Mouse (Mus musculus) CH12.LX (cell line): ENCODE measurements around the gene Clic4. TPM values are rescaled to one million over a fixed set of nuclear protein-coding genes. Genes with fewer than 3 reads are reported as not detected.

ENCODE experiments used
- DNase-seq: peaks from one replicate; pipeline ENCODE4 v3.0.0-alpha.2; 2013; ENCODE audit errors: extremely low read depth
- H3K27ac ChIP-seq: 2 replicates; pipeline ENCODE4 v1.5.1; 2012; ENCODE audit warnings: low read depth, mild to moderate bottlenecking, control low read depth, moderate library complexity; ENCODE audit not compliant: insufficient read depth
- H3K27me3 ChIP-seq: replicated peaks from 2 replicates; pipeline ENCODE3; 2012; ENCODE audit warnings: inconsistent platforms
- H3K36me3 ChIP-seq, 2 experiments: replicated peaks in 1 of 2; 2 replicates each; pipeline versions ENCODE3 to v1.6.1; 2012; ENCODE audit warnings: inconsistent platforms in 1 of 2, low read length in 1 of 2, mild to moderate bottlenecking in 1 of 2, mixed read lengths in 1 of 2, moderate library complexity in 1 of 2; ENCODE audit not compliant: control insufficient read depth in 1 of 2, insufficient read depth in 1 of 2
- H3K4me1 ChIP-seq, 2 experiments: 2 replicates each; pipeline ENCODE4 v1.6.1; 2012; ENCODE audit warnings: inconsistent platforms in 1 of 2, moderate library complexity in 1 of 2; ENCODE audit not compliant: insufficient read depth in 2 of 2, control insufficient read depth in 1 of 2
- H3K4me2 ChIP-seq: 2 replicates; pipeline ENCODE4 v1.6.1; 2012; ENCODE audit warnings: low read depth, mild to moderate bottlenecking, control low read depth; ENCODE audit not compliant: poor library complexity, insufficient read depth, severe bottlenecking
- H3K4me3 ChIP-seq, 3 experiments: fragments of 150-350 bp in 1 of 3; sonication (generic) in 1 of 3; replicated peaks in 1 of 3; 2 replicates each; pipeline versions ENCODE3 to v1.5.1; 2011 to 2012; ENCODE audit warnings: low read depth in 2 of 3, low read length in 2 of 3, mild to moderate bottlenecking in 2 of 3, moderate library complexity in 2 of 3, control low read depth in 1 of 3, improper control_type of control experiment in 1 of 3, inconsistent platforms in 1 of 3, mixed read lengths in 1 of 3; ENCODE audit not compliant: poor library complexity in 1 of 3
- H3K79me2 ChIP-seq: replicated peaks from 2 replicates; pipeline ENCODE4 v1.6.1; 2012; ENCODE audit warnings: mild to moderate bottlenecking, moderate library complexity; ENCODE audit not compliant: control insufficient read depth, poor library complexity, insufficient read depth, severe bottlenecking; ENCODE audit errors: extremely low read depth
- H3K9ac ChIP-seq: 2 replicates; pipeline ENCODE4 v1.6.1; 2012; ENCODE audit warnings: low read depth, mild to moderate bottlenecking, control low read depth, moderate library complexity; ENCODE audit not compliant: insufficient read depth
- H3K9me3 ChIP-seq: replicated peaks from 2 replicates; pipeline ENCODE3; 2012; ENCODE audit warnings: low read length, inconsistent platforms, mixed read lengths
- BHLHE40 ChIP-seq: IDR thresholded peaks from 2 replicates; pipeline ENCODE4 v1.6.1; 2011; ENCODE audit warnings: mild to moderate bottlenecking, low read depth, low read length, improper control_type of control experiment
- CHD1 ChIP-seq: IDR thresholded peaks from 2 replicates; pipeline ENCODE4 v1.6.1; 2012; ENCODE audit warnings: low read depth, low read length, improper control_type of control experiment, inconsistent platforms
- CTCF ChIP-seq, 2 experiments: IDR thresholded peaks in 1 of 2; conservative IDR thresholded peaks in 1 of 2; 2 replicates each; pipeline ENCODE4 v1.5.1; 2011 to 2012; ENCODE audit warnings: low read depth in 2 of 2, low read length in 2 of 2, improper control_type of control experiment in 1 of 2, inconsistent platforms in 1 of 2, mild to moderate bottlenecking in 1 of 2, moderate library complexity in 1 of 2
- E2F4 ChIP-seq: IDR thresholded peaks from 2 replicates; pipeline ENCODE4 v1.6.1; 2011; ENCODE audit warnings: low read depth, low read length, improper control_type of control experiment; ENCODE audit not compliant: insufficient replicate concordance
- EP300 ChIP-seq: IDR thresholded peaks from 2 replicates; pipeline ENCODE4 v1.6.1; 2011; ENCODE audit warnings: low read length, improper control_type of control experiment
- ETS1 ChIP-seq: conservative IDR thresholded peaks from 2 replicates; pipeline ENCODE4 v1.6.1; 2012; ENCODE audit warnings: low read depth, mild to moderate bottlenecking, inconsistent platforms, low read length, improper control_type of control experiment, moderate library complexity
- GABPA ChIP-seq: IDR thresholded peaks from 2 replicates; pipeline ENCODE4 v1.6.1; 2012; ENCODE audit warnings: low read depth, low read length, improper control_type of control experiment, inconsistent platforms; ENCODE audit not compliant: insufficient replicate concordance
- JUND ChIP-seq: conservative IDR thresholded peaks from 2 replicates; pipeline ENCODE4 v1.6.1; 2011; ENCODE audit warnings: low read depth, low read length, improper control_type of control experiment
- KAT2A ChIP-seq: IDR thresholded peaks from 2 replicates; pipeline ENCODE4 v1.6.1; 2012; ENCODE audit warnings: low read length, improper control_type of control experiment, inconsistent platforms; ENCODE audit not compliant: insufficient replicate concordance
- MAX ChIP-seq: IDR thresholded peaks from 2 replicates; pipeline ENCODE4 v1.6.1; 2011; ENCODE audit warnings: low read length, improper control_type of control experiment
- MEF2A ChIP-seq: IDR thresholded peaks from 2 replicates; pipeline ENCODE4 v1.6.1; 2014; ENCODE audit warnings: low read depth, mild to moderate bottlenecking, inconsistent platforms, low read length, improper control_type of control experiment, borderline replicate concordance
- MYC ChIP-seq: IDR thresholded peaks from 2 replicates; pipeline ENCODE4 v1.6.1; 2011; ENCODE audit warnings: low read depth, mild to moderate bottlenecking, improper control_type of control experiment, low read length
- NRF1 ChIP-seq: IDR thresholded peaks from 2 replicates; pipeline ENCODE4 v1.6.1; 2014; ENCODE audit warnings: low read depth, mild to moderate bottlenecking, inconsistent platforms, low read length, improper control_type of control experiment, moderate library complexity
- PAX5 ChIP-seq: IDR thresholded peaks from 2 replicates; pipeline ENCODE4 v1.6.1; 2012; ENCODE audit warnings: low read length, inconsistent platforms, mixed read lengths
- POLR2A ChIP-seq: IDR thresholded peaks from 2 replicates; pipeline ENCODE4 v1.6.1; 2011; ENCODE audit warnings: low read depth, mild to moderate bottlenecking, improper control_type of control experiment, low read length
- POLR2AphosphoS2 ChIP-seq: IDR thresholded peaks from 2 replicates; pipeline ENCODE4 v1.6.1; 2011; ENCODE audit warnings: low read depth, low read length, improper control_type of control experiment
- RAD21 ChIP-seq: IDR thresholded peaks from 2 replicates; pipeline ENCODE4 v1.6.1; 2011; ENCODE audit warnings: low read depth, mild to moderate bottlenecking, low read length, improper control_type of control experiment, moderate library complexity
- RCOR1 ChIP-seq: conservative IDR thresholded peaks from 2 replicates; pipeline ENCODE4 v1.6.1; 2012; ENCODE audit warnings: low read depth, mild to moderate bottlenecking, inconsistent platforms, low read length, improper control_type of control experiment
- SIN3A ChIP-seq: IDR thresholded peaks from 2 replicates; pipeline ENCODE4 v1.6.1; 2012; ENCODE audit warnings: low read length, improper control_type of control experiment, inconsistent platforms
- TBP ChIP-seq: conservative IDR thresholded peaks from 2 replicates; pipeline ENCODE4 v1.6.1; 2011; ENCODE audit warnings: low read depth, low read length, improper control_type of control experiment
- USF1 ChIP-seq: IDR thresholded peaks from 2 replicates; pipeline ENCODE4 v1.6.1; 2014; ENCODE audit warnings: low read depth, mild to moderate bottlenecking, inconsistent platforms, low read length, improper control_type of control experiment
- USF2 ChIP-seq: conservative IDR thresholded peaks from 2 replicates; pipeline ENCODE4 v1.6.1; 2011; ENCODE audit warnings: low read depth, low read length, improper control_type of control experiment
- ZKSCAN1 ChIP-seq: IDR thresholded peaks from 2 replicates; pipeline ENCODE4 v1.6.1; 2012; ENCODE audit warnings: low read depth, inconsistent platforms, low read length, improper control_type of control experiment, borderline replicate concordance
- ZNF384 ChIP-seq: IDR thresholded peaks from 2 replicates; pipeline ENCODE4 v1.6.1; 2012; ENCODE audit warnings: low read depth, low read length, improper control_type of control experiment, inconsistent platforms
- dilution Hi-C: fragments of 300-500 bp; cut with MboI; formaldehyde crosslinking; loops from 2 replicates; pipeline ENCODE4 v1.14.3; 2020; ENCODE audit warnings: low sequenced_read_pairs; ENCODE audit not compliant: extremely low pct_unique_long_range_greater_than_20kb, extremely low pct_ligation_motif_present
- in situ Hi-C: fragments of 300-500 bp; cut with MboI; formaldehyde crosslinking; loops from 3 replicates; pipeline ENCODE4 v1.14.3; 2019; ENCODE audit warnings: low sequenced_read_pairs, low pct_ligation_motif_present, low pct_unique_long_range_greater_than_20kb, mixed read lengths
- polyA plus RNA-seq: library from polyadenylated mRNA; unstranded; fragments of >175 nt; gene quantifications from 2 replicates; pipeline ENCODE4 v1.2.1, GENCODE M21; 2012; ENCODE audit warnings: low read depth; ENCODE audit not compliant: insufficient read length
- total RNA-seq, 2 experiments: library from RNA; depleted of rRNA; stranded (reverse); fragments of 300-350 nt in 1 of 2; fragments of >200 nt in 1 of 2; gene quantifications; 2 replicates each; pipeline ENCODE4 v1.2.3; 2012 to 2014

Gene Clic4
- total and polyA plus RNA-seq, 3 experiments = 154 to 214 (median 199) TPM

DNA sequence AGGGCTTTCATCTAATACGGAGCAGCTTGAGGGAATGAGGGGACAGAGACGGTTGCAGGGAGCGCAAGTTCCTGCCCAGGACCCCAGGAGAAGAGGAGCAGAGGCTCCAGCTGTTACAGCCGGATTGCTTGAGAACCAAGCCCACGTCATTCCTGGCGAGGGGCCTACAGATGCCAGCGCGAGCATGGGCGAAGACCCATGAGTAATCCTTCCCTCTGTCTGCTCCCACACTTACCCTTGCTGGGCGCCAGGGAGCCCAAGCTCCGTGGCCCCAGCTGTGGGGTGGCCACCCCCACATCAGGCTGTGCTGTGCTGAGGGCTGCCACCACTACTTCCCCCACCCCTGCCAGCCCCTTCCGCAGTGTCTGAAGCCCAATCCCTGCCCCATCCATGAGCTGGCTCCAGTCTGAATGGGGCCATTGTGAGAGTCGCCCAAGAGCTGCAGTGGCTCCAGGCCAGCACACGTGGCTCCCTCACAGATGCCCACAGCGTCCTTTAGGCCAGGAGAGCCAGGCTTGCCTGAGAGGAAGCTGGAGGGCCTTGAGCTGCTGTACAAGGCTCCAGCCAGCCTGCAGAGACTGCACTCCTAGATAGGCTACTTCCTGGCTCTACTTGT lies 25.4 kb upstream of the Clic4 start (continued):
- TF ChIP-seq USF2 = no peak
- no peak for TF ChIP-seq PAX5
- no peak for TF ChIP-seq CHD1
- no peak for TF ChIP-seq POLR2AphosphoS2
- TF ChIP-seq, all 38 proteins: peak for 0

DNA sequence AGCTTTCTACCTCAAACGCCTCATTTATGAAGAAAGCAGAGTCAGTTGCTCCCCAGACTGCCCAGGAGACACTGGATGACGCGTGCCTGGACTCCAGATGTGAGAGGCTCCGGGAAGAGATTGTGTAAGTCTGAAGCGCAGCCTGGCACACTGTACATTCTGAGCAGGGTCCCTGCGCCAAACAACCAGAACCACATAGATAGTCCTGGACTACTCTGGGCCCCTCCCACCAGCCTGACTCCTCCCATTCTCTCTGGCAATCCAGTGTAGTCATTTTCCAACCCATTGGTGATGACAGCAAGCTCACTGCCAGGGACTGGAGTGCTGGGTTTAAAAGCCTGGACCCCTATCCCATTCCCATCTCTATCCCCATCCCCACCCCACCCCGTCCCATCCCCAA lies 24.5 kb upstream of the Clic4 start:
- Histone ChIP-seq H3K36me3 (no peaks in the 10 kb centered on the region), H3K9me3 (peaks cover 11% of the 10 kb centered on the region), H3K9ac (no peak overlapping the region), H3K79me2 (no peaks in the 10 kb centered on the region)
- dilution Hi-C loops (no loop called here), in situ Hi-C loops (no loop called here)
- TF ChIP-seq KAT2A = no peak
- TF ChIP-seq BHLHE40 = no peak
- TF ChIP-seq MEF2A = no peak
- TF ChIP-seq, all 38 proteins: peak for 0
- Histone ChIP-seq H3K4me1 (peaks cover 0 to 7% of the 10 kb centered on the region in 2 experiments; a peak in 2 of 4 replicates), H3K4me2 (no peak overlapping the region), H3K4me3 (no peak overlapping the region), H3K27ac (no peak overlapping the region), H3K27me3 (no peaks in the 10 kb centered on the region)
- DNase-seq = no peak

DNA sequence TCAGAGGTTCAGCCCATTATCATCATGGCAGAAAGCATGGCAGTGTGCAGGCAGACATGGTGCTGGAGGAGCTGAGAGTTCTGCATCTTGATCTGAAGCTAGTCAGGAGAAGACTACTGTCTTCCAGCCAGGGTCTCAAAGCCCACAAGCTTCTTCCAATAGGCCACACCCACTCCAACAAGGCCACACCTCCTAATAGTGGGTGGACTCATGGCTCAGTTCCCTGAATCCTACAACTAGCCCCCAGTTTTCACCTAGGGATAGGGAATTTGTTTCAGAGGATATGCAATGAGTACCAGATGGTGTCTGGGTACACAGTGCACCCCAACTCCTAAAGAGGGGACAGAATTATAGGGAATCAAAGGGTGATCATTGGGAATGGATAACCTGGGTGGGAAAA lies 24.0 kb upstream of the Clic4 start:
- dilution Hi-C loops = no loop called here
- Histone ChIP-seq H3K79me2 (no peaks in the 10 kb centered on the region), H3K27ac (no peak overlapping the region), H3K4me2 (no peak overlapping the region), H3K27me3 (no peaks in the 10 kb centered on the region), H3K4me1 (peaks cover 0 to 8% of the 10 kb centered on the region in 2 experiments; a peak in 2 of 4 replicates), H3K4me3 (no peak overlapping the region), H3K9me3 (peaks cover 10% of the 10 kb centered on the region), H3K36me3 (no peaks in the 10 kb centered on the region), H3K9ac (no peak overlapping the region)
- TF ChIP-seq NRF1 (no peak), SIN3A (no peak), E2F4 (no peak)
- no peak for DNase-seq
- in situ Hi-C loops = no loop called here

DNA sequence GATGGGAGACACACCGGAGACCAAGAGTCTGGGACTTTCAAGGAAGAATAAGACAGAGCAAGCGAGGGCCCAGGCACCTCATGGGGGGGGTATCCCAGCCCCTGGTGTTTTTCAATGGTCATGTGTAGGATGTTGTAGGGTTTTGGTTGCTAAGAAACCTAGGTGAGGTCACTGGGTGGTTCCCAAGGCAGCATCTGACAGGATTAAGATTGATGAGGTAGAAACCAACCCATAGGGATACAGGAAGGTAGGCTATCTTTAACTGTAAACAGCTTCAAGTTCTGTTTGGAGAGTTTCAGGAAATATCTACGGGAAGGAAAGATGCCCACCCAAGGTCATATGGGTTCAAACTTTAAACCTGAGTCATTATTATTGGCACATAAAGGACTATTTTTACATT lies 21.2 kb upstream of the Clic4 start:
- Histone ChIP-seq H3K27me3 (no peaks in the 10 kb centered on the region), H3K27ac (no peak overlapping the region), H3K9me3 (no peaks in the 10 kb centered on the region), H3K79me2 (no peaks in the 10 kb centered on the region), H3K4me3 (no peak overlapping the region), H3K4me1 (peaks cover 1 to 10% of the 10 kb centered on the region in 2 experiments), H3K9ac (no peak overlapping the region), H3K36me3 (no peaks in the 10 kb centered on the region)
- dilution Hi-C loops = no loop called here
- DNase-seq = no peak
- in situ Hi-C loops = no loop called here
- TF ChIP-seq ZKSCAN1 (no peak), ZNF384 (no peak), USF1 (no peak), MYC (no peak), ETS1 (no peak), POLR2AphosphoS2 (no peak), CHD1 (no peak), MAX (no peak), USF2 (no peak), NRF1 (no peak), BHLHE40 (no peak), POLR2A (no peak), RCOR1 (no peak), GABPA (no peak), JUND (no peak), EP300 (no peak), CTCF (conservative IDR thresholded peaks at IDR 0.05 in 1 of 2, IDR thresholded peaks at IDR 0.05 in 1 of 2; ENCODE audit: low read depth in 2 of 2, low read length in 2 of 2) (no peak), TBP (no peak), RAD21 (no peak)
- TF ChIP-seq, all 38 proteins: peak for 0
- no peak overlapping the region for H3K4me2 ChIP-seq
